Comparison of ENCODE assay signal across 8 mouse cellular contexts in genomic region chrX:20798141-20798796, GRCm38 (mm10). TPM values are rescaled to one million over a fixed set of nuclear protein-coding genes. Genes with fewer than 3 reads are reported as not detected.
DNase-seq lines count a peak whose midpoint lies in the region; ATAC-seq and TF ChIP-seq lines count a peak whose summit lies in the region.

No protein-coding gene starts in this region.

- TF ChIP-seq EP300 in stomach, postnatal 0 days (optimal IDR thresholded peaks at IDR 0.05): no peak

- H3K36me3 ChIP-seq in liver, embryonic 16.5 days (ENCODE audit: control insufficient read depth, insufficient read depth): no peaks in the 10 kb centered on the region
- H3K36me3 ChIP-seq in neural tube, embryonic 13.5 days: no peaks in the 10 kb centered on the region
- H3K36me3 ChIP-seq in stomach, postnatal 0 days (ENCODE audit: control insufficient read depth, insufficient read depth, low read length): no peaks in the 10 kb centered on the region

- H3K9ac ChIP-seq in liver, embryonic 16.5 days (ENCODE audit: low read depth, low read length): peak overlapping the region; percentile 51; the same call in 1 of the 2 replicates
- H3K9ac ChIP-seq in neural tube, embryonic 13.5 days: peak overlapping the region; percentile 75
- H3K9ac ChIP-seq in stomach, postnatal 0 days (ENCODE audit: low read length): peak overlapping the region; percentile 63

- peak overlapping the region; percentile 67 for H3K27ac ChIP-seq in liver, embryonic 16.5 days (ENCODE audit: low read length)
- peak overlapping the region; percentile 94 for H3K27ac ChIP-seq in neural tube, embryonic 13.5 days (replicated peaks)
- H3K27ac ChIP-seq in stomach, postnatal 0 days (replicated peaks): peak overlapping the region; percentile 81

- H3K27me3 ChIP-seq in liver, embryonic 16.5 days (ENCODE audit: control insufficient read depth, insufficient read depth, low read depth, low read length): no peaks in the 10 kb centered on the region
- H3K27me3 ChIP-seq in neural tube, embryonic 13.5 days: no peaks in the 10 kb centered on the region
- no peaks in the 10 kb centered on the region for H3K27me3 ChIP-seq in stomach, postnatal 0 days (ENCODE audit: control insufficient read depth, insufficient read depth, low read length)

- 15% methylated on average over 20 of the region's 21 CpGs for WGBS in liver, embryonic 16.5 days (ENCODE audit: insufficient replicate concordance)
- 30% methylated on average over 18 of the region's 21 CpGs for WGBS in neural tube, embryonic 13.5 days
- WGBS in stomach, postnatal 0 days: 13% methylated on average over 19 of the region's 21 CpGs

- peak; percentile 25; the same call in 1 of the 2 replicates for TF ChIP-seq CTCF in stomach, postnatal 0 days (IDR thresholded peaks at IDR 0.05; ENCODE audit: low read depth)

- peak overlapping the region; percentile 60 for H3K4me3 ChIP-seq in liver, embryonic 16.5 days (ENCODE audit: low read depth, low read length)
- H3K4me3 ChIP-seq in neural tube, embryonic 13.5 days: peak overlapping the region; percentile 48
- H3K4me3 ChIP-seq in stomach, postnatal 0 days (ENCODE audit: low read depth, low read length): peak overlapping the region; percentile 37

- peak; percentile 99 for ATAC-seq in frontal cortex, adult (ENCODE audit: low TSS enrichment)
- ATAC-seq in liver, embryonic 16.5 days (ENCODE audit: low read depth): peak; percentile 95
- peak; percentile 99 for ATAC-seq in neural tube, embryonic 13.5 days (ENCODE audit: low read depth)
- ATAC-seq in stomach, postnatal 0 days (ENCODE audit: low FRiP score, low TSS enrichment): peak; percentile 98

- peak overlapping the region; percentile 70 for H3K4me2 ChIP-seq in liver, embryonic 16.5 days (ENCODE audit: low read depth, low read length)
- H3K4me2 ChIP-seq in neural tube, embryonic 13.5 days: peak overlapping the region; percentile 55
- H3K4me2 ChIP-seq in stomach, postnatal 0 days (replicated peaks; ENCODE audit: low read depth): peak overlapping the region; percentile 49

- DNase-seq in ES-CJ7 (ENCODE audit: low read depth, low spot score): peak; percentile 82
- peak; percentile 76 for DNase-seq in cerebellum, adult 8-10 months
- DNase-seq in heart, postnatal 4 days: peak; percentile 71
- peak; percentile 75 to 89 for DNase-seq in layer of hippocampus, adult 18-20 months (ENCODE audit: low spot score in 2 of 2)
- DNase-seq in stomach, postnatal 0 days (ENCODE audit: low spot score): peak; percentile 73

- no peaks in the 10 kb centered on the region for H3K9me3 ChIP-seq in liver, embryonic 16.5 days (replicated peaks; ENCODE audit: control insufficient read depth, low read length)
- H3K9me3 ChIP-seq in neural tube, embryonic 13.5 days: no peaks in the 10 kb centered on the region
- H3K9me3 ChIP-seq in stomach, postnatal 0 days (ENCODE audit: control insufficient read depth, low read length): no peaks in the 10 kb centered on the region

- no peaks in the 10 kb centered on the region for H3K4me1 ChIP-seq in liver, embryonic 16.5 days (ENCODE audit: control insufficient read depth, low read depth, low read length)
- no peaks in the 10 kb centered on the region for H3K4me1 ChIP-seq in neural tube, embryonic 13.5 days (replicated peaks)
- H3K4me1 ChIP-seq in stomach, postnatal 0 days (replicated peaks; ENCODE audit: control insufficient read depth, insufficient read depth): no peaks in the 10 kb centered on the region

RNA-seq across cellular contexts. Expression of gene Araf, which starts 0.7 kb away (rescaled TPM):
- total RNA-seq in heart, postnatal 4 days (2021): 10 to 100 TPM; 69.1 to 73.3 TPM
- 100 to 1,000 TPM; 183 to 186 TPM for total RNA-seq in layer of hippocampus, adult 18-20 months (2021)
- polyA plus RNA-seq in liver, embryonic 16.5 days (2015; fragmentation: Nextera tagmentation; extraction: Ambion mirVana): 40.7 and 42.1 TPM in 2 replicates
- 268 and 277 TPM in 2 replicates for polyA plus RNA-seq in neural tube, embryonic 13.5 days (2015; fragmentation: Nextera tagmentation; extraction: Ambion mirVana)
- 55.4 and 61.7 TPM in 2 replicates for polyA plus RNA-seq in stomach, postnatal 0 days (2015; fragmentation: Nextera tagmentation; extraction: Ambion mirVana)

Comparison
In these comparisons a context has a peak if more than half of its experiments do, and no peak if none do; other contexts are left out.
1. Peak in every context shown above with its lines: DNase-seq, ATAC-seq, H3K4me3 ChIP-seq and H3K27ac ChIP-seq.